Mouse (Mus musculus) brain, embryonic 14.5 days (tissue): ENCODE measurements around the gene Scel.

Experiments used
- CTCF ChIP-seq: fragments of 200-500 bp; IDR thresholded peaks from 2 replicates; pipeline ENCODE4 v1.5.1; 2012; ENCODE audit warnings: inconsistent platforms, mild to moderate bottlenecking, moderate library complexity, borderline replicate concordance; ENCODE audit not compliant: insufficient read depth, insufficient read length; ENCODE audit errors: extremely low read depth
- POLR2A ChIP-seq: fragments of 200-500 bp; IDR thresholded peaks from 2 replicates; pipeline ENCODE4 v1.6.1; 2012; ENCODE audit warnings: mild to moderate bottlenecking, inconsistent platforms, borderline replicate concordance; ENCODE audit not compliant: poor library complexity, insufficient read depth, insufficient read length, severe bottlenecking; ENCODE audit errors: extremely low read depth

DNA sequence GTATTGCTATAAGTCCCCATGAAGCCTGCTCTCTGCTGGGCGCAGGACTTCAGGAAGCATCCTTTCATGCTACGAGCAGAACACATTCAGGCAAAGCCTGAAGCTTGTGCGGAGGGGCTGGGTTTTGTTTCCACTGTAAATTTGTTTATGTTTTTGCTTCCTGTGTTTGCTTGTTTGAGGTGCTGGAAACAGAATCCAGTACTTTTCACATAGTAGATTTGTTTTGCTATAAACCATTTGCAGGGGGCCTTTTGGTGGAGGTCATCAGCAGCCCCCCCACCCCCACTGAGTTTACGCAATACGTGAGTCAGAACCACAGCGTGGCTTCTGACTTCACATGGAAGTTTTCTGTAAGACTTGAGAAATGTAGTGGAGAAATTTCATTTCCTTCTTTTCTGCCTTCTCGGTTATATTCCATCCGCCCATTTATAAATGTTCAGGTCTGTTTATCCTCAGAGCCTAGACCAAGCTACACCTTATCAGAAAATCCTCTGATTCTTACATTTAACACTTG is 22.4 kb downstream of the Scel start:
- TF ChIP-seq CTCF (no peak), POLR2A (no peak)
